Mouse (Mus musculus): Measurements from ENCODE around the gene BC067074. TPM values are rescaled to one million over a fixed set of nuclear protein-coding genes. Genes with fewer than 3 reads are reported as not detected.

Gene BC067074
- polyA plus RNA-seq, 1 experiment: 6.9 TPM

GRCm38 (mm10) chr13:113393386-113393785 lies 100.4 kb downstream of the BC067074 start:
- 94% methylated on average over 6 of the region's 6 CpGs for WGBS
- Histone ChIP-seq H3K36me3 (ENCODE audit: control insufficient read depth, insufficient read depth, low read length) (no peaks in the 10 kb centered on the region), H3K27ac (ENCODE audit: insufficient read depth, low read depth, low read length) (no peak overlapping the region), H3K4me3 (ENCODE audit: insufficient read depth, low read depth, low read length) (no peak overlapping the region), H3K4me1 (ENCODE audit: control insufficient read depth, insufficient read depth, low read length) (no peaks in the 10 kb centered on the region), H3K27me3 (replicated peaks; ENCODE audit: control insufficient read depth, insufficient read depth, low read length) (no peaks in the 10 kb centered on the region)
- TF ChIP-seq POLR2A (IDR thresholded peaks at IDR 0.05; ENCODE audit: low read depth, low read length) (no peak), CTCF (conservative IDR thresholded peaks at IDR 0.05; ENCODE audit: insufficient read depth, insufficient read length, low read depth, low read length) (no peak)
- DNase-seq: no peak

GRCm38 (mm10) chr13:113394591-113394990 lies 101.6 kb downstream of the BC067074 start:
- no peaks in the 10 kb centered on the region for H3K4me1 ChIP-seq (ENCODE audit: control insufficient read depth, insufficient read depth, low read length)
- TF ChIP-seq CTCF (conservative IDR thresholded peaks at IDR 0.05; ENCODE audit: insufficient read depth, insufficient read length, low read depth, low read length) (no peak), POLR2A (IDR thresholded peaks at IDR 0.05; ENCODE audit: low read depth, low read length) (no peak)
- DNase-seq: no peak
- 56% methylated on average over 15 of the region's 15 CpGs for WGBS
- H3K4me3 ChIP-seq (ENCODE audit: insufficient read depth, low read depth, low read length): peak overlapping the region; percentile 23
- no peaks in the 10 kb centered on the region for H3K36me3 ChIP-seq (ENCODE audit: control insufficient read depth, insufficient read depth, low read length)
- no peak overlapping the region for H3K27ac ChIP-seq (ENCODE audit: insufficient read depth, low read depth, low read length)
- no peaks in the 10 kb centered on the region for H3K27me3 ChIP-seq (replicated peaks; ENCODE audit: control insufficient read depth, insufficient read depth, low read length)

- no peak overlapping the region for H3K4me3 ChIP-seq (ENCODE audit: insufficient read depth, low read depth, low read length)
- H3K36me3 ChIP-seq (ENCODE audit: control insufficient read depth, insufficient read depth, low read length): no peaks in the 10 kb centered on the region
- H3K4me1 ChIP-seq (ENCODE audit: control insufficient read depth, insufficient read depth, low read length): no peaks in the 10 kb centered on the region
- TF ChIP-seq POLR2A (IDR thresholded peaks at IDR 0.05; ENCODE audit: low read depth, low read length) (no peak), CTCF (conservative IDR thresholded peaks at IDR 0.05; ENCODE audit: insufficient read depth, insufficient read length, low read depth, low read length) (no peak)
- H3K27ac ChIP-seq (ENCODE audit: insufficient read depth, low read depth, low read length): no peak overlapping the region
- WGBS: 77% methylated on average over 9 of the region's 9 CpGs
- H3K27me3 ChIP-seq (replicated peaks; ENCODE audit: control insufficient read depth, insufficient read depth, low read length): no peaks in the 10 kb centered on the region
- no peak for DNase-seq
These were observed 104.1 kb downstream of the BC067074 start for GRCm38 (mm10) chr13:113397006-113397520.

DNA sequence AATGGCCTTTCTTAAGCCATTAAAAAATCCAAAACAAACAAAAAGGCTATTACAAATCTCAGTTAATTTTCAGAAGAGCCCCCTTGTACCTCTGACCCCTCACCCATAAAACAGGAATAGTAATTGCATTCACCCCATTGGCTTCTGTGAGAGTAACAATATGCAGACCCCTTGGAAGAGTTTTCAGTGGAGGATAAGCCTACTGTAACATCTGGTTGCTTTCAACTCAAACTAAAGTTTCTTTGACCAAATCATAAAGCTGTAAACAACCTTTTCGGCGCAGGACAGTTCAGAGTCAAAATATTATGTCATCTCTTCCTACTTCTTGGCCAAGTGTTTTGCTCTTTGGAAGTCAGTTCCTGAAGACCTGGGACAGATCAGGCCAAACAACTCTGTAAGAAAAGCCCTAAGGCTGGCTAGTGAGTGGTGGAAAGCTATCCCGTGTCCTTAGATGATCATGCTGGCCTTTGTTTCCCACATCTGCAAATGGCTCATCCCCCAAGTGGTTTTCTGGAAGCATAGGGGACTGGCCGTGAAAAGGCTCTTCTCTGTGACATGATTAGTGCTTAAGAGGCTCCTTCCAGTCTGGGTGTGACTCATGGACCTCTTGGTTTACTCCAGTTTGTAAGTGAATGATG lies 108.5 kb downstream of the BC067074 start:
- no peak for DNase-seq
- Histone ChIP-seq H3K36me3 (ENCODE audit: control insufficient read depth, insufficient read depth, low read length) (no peaks in the 10 kb centered on the region), H3K27me3 (replicated peaks; ENCODE audit: control insufficient read depth, insufficient read depth, low read length) (no peaks in the 10 kb centered on the region), H3K27ac (ENCODE audit: insufficient read depth, low read depth, low read length) (no peak overlapping the region), H3K4me3 (ENCODE audit: insufficient read depth, low read depth, low read length) (no peak overlapping the region), H3K4me1 (ENCODE audit: control insufficient read depth, insufficient read depth, low read length) (no peaks in the 10 kb centered on the region)
- TF ChIP-seq POLR2A (IDR thresholded peaks at IDR 0.05; ENCODE audit: low read depth, low read length) (no peak), CTCF (conservative IDR thresholded peaks at IDR 0.05; ENCODE audit: insufficient read depth, insufficient read length, low read depth, low read length) (no peak)
- WGBS: 80% methylated on average over 4 of the region's 4 CpGs

DNA sequence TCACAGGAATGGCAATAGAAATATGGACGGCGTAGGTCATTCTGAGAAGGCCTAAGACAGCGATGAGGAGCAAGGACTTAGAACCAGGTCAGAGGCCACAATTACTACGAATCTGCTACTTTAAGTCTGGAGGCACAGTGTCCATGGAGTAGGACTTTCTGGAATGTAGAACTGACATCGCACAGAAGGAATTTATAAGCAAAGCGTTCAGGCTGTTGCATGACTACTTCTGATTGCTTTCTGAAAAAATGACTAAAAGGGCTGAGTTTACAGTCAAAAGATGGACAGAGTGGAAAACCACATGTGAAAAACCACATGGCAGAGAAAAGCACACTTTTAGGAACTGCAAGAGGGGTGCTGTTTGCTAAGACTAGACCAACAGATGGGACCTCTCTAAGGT lies 110.7 kb downstream of the BC067074 start:
- no peak overlapping the region for H3K27ac ChIP-seq (ENCODE audit: insufficient read depth, low read depth, low read length)

DNA sequence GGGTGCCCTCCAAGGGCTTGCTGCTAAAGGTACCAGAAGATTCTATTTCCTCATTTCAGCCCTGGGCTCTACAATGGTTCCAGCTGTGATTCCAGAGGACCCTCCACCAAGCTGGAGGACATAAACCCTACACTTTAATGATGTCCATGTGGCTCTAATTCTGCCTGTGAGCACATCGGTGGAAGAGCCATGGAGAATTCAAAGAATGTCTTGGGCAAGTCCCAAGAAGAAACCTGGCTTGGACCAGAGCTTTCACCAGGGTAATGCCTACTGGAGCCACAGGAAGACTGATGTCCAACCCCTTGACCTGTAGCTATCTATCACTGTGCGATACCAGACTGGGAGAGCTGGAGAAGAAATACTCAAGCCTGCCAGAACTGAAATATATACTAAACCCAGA lies 111.2 kb downstream of the BC067074 start:
- H3K27ac ChIP-seq (ENCODE audit: insufficient read depth, low read depth, low read length): no peak overlapping the region
- no peak overlapping the region for H3K4me3 ChIP-seq (ENCODE audit: insufficient read depth, low read depth, low read length)
- H3K36me3 ChIP-seq (ENCODE audit: control insufficient read depth, insufficient read depth, low read length): no peaks in the 10 kb centered on the region
- WGBS: 54% methylated on average over 2 of the region's 2 CpGs
- no peaks in the 10 kb centered on the region for H3K27me3 ChIP-seq (replicated peaks; ENCODE audit: control insufficient read depth, insufficient read depth, low read length)
- DNase-seq: no peak
- TF ChIP-seq CTCF (conservative IDR thresholded peaks at IDR 0.05; ENCODE audit: insufficient read depth, insufficient read length, low read depth, low read length) (no peak), POLR2A (IDR thresholded peaks at IDR 0.05; ENCODE audit: low read depth, low read length) (no peak)
- no peaks in the 10 kb centered on the region for H3K4me1 ChIP-seq (ENCODE audit: control insufficient read depth, insufficient read depth, low read length)

More for the DNA sequence above, 110.7 kb downstream of the BC067074 start:
- TF ChIP-seq POLR2A (IDR thresholded peaks at IDR 0.05; ENCODE audit: low read depth, low read length) (no peak), CTCF (conservative IDR thresholded peaks at IDR 0.05; ENCODE audit: insufficient read depth, insufficient read length, low read depth, low read length) (no peak)
- H3K36me3 ChIP-seq (ENCODE audit: control insufficient read depth, insufficient read depth, low read length): no peaks in the 10 kb centered on the region
- H3K4me1 ChIP-seq (ENCODE audit: control insufficient read depth, insufficient read depth, low read length): no peaks in the 10 kb centered on the region
- H3K27me3 ChIP-seq (replicated peaks; ENCODE audit: control insufficient read depth, insufficient read depth, low read length): no peaks in the 10 kb centered on the region
- 82% methylated on average over 6 of the region's 6 CpGs for WGBS
- no peak overlapping the region for H3K4me3 ChIP-seq (ENCODE audit: insufficient read depth, low read depth, low read length)
- no peak for DNase-seq

DNA sequence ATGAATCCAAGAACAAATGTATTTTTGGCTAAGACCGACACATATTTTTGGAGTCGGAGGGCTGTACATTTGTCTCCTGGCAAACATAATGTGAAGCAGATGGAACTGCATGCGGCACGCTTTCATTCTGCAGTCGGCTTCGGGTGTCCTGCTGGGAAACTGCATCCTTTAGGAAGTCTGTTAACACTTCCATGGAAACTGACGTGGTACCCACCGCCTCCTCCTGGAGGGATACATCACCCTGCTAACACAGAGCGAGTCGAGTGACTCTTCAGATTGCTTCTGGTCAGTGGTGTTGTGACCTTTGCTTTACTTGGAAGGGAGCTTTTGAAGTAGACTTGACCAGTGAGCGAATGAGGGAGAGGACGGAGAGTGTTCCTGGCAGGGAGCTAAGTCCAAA lies 117.0 kb downstream of the BC067074 start:
- peak; percentile 37 for DNase-seq
- Histone ChIP-seq H3K27me3 (replicated peaks; ENCODE audit: control insufficient read depth, insufficient read depth, low read length) (no peaks in the 10 kb centered on the region), H3K36me3 (ENCODE audit: control insufficient read depth, insufficient read depth, low read length) (no peaks in the 10 kb centered on the region), H3K27ac (ENCODE audit: insufficient read depth, low read depth, low read length) (no peak overlapping the region), H3K4me1 (ENCODE audit: control insufficient read depth, insufficient read depth, low read length) (no peaks in the 10 kb centered on the region), H3K4me3 (ENCODE audit: insufficient read depth, low read depth, low read length) (no peak overlapping the region)
- TF ChIP-seq POLR2A (IDR thresholded peaks at IDR 0.05; ENCODE audit: low read depth, low read length) (no peak), CTCF (conservative IDR thresholded peaks at IDR 0.05; ENCODE audit: insufficient read depth, insufficient read length, low read depth, low read length) (no peak)
- WGBS: 71% methylated on average over 12 of the region's 12 CpGs
